ENCODE assay signal across 8 mouse cellular contexts in genomic region chr4:140962950-140963349, GRCm38 (mm10). TPM values are rescaled to one million over a fixed set of nuclear protein-coding genes. Genes with fewer than 3 reads are reported as not detected.
DNase-seq lines count a peak whose midpoint lies in the region; ATAC-seq lines count a peak whose summit lies in the region.

No protein-coding gene starts in this region.

- H3K4me1 ChIP-seq in neural tube, embryonic 11.5 days (ENCODE audit: control insufficient read depth, insufficient read depth, low read length), result peaks cover 13% of the 10 kb centered on the region; the same call in 1 of the 2 replicates
- peaks cover 39% of the 10 kb centered on the region for H3K4me1 ChIP-seq in neural tube, embryonic 13.5 days (replicated peaks)

- no peak for DNase-seq in neural tube, embryonic 11.5 days (ENCODE audit: low spot score)
- no peak for DNase-seq in neural tube, embryonic 10.5 days (ENCODE audit: extremely low spot score, low spot score)
- peak; percentile 91 for DNase-seq in adrenal gland, postnatal 14 days
- DNase-seq in heart, postnatal 4 days, result peak; percentile 66
- peak; percentile 66 for DNase-seq in liver
- no peak for DNase-seq in thymus, postnatal 10 days (ENCODE audit: low spot score in 2 of 2)
- DNase-seq in right cerebral cortex, postnatal 25 days, result no peak

- ATAC-seq in neural tube, embryonic 11.5 days (ENCODE audit: insufficient read depth, low FRiP score, low TSS enrichment), result no peak
- no peak for ATAC-seq in neural tube, embryonic 13.5 days (ENCODE audit: low read depth)

- H3K9ac ChIP-seq in neural tube, embryonic 11.5 days (ENCODE audit: low read length), result no peak overlapping the region
- peak overlapping the region; percentile 17; the same call in 1 of the 2 replicates for H3K9ac ChIP-seq in neural tube, embryonic 13.5 days

- H3K9me3 ChIP-seq in neural tube, embryonic 11.5 days (ENCODE audit: control insufficient read depth, low read length), result no peaks in the 10 kb centered on the region
- no peaks in the 10 kb centered on the region for H3K9me3 ChIP-seq in neural tube, embryonic 13.5 days

- peak overlapping the region; percentile 88; the same call in 1 of the 2 replicates for H3K4me2 ChIP-seq in neural tube, embryonic 11.5 days (ENCODE audit: low read depth)
- peak overlapping the region; percentile 66 for H3K4me2 ChIP-seq in neural tube, embryonic 13.5 days

- no peak overlapping the region for H3K4me3 ChIP-seq in neural tube, embryonic 11.5 days (ENCODE audit: low read depth, low read length)
- peak overlapping the region; percentile 94; the same call in 1 of the 2 replicates for H3K4me3 ChIP-seq in neural tube, embryonic 13.5 days

- H3K27ac ChIP-seq in neural tube, embryonic 11.5 days (ENCODE audit: low read depth, low read length), result no peak overlapping the region
- no peak overlapping the region for H3K27ac ChIP-seq in neural tube, embryonic 13.5 days (replicated peaks)

- 44% methylated on average over 5 of the region's 5 CpGs for WGBS in neural tube, embryonic 11.5 days
- 40% methylated on average over 5 of the region's 5 CpGs for WGBS in neural tube, embryonic 13.5 days

- H3K36me3 ChIP-seq in neural tube, embryonic 11.5 days (ENCODE audit: control insufficient read depth, insufficient read depth, low read length), result 0 out of 2 replicates have a peak, but pooled peaks cover 2% of the 10 kb centered on the region
- peaks cover 21% of the 10 kb centered on the region for H3K36me3 ChIP-seq in neural tube, embryonic 13.5 days

- no peaks in the 10 kb centered on the region for H3K27me3 ChIP-seq in neural tube, embryonic 11.5 days (ENCODE audit: control insufficient read depth, insufficient read depth, low read length)
- H3K27me3 ChIP-seq in neural tube, embryonic 13.5 days, result no peaks in the 10 kb centered on the region

RNA-seq across cellular contexts. Expression of gene Sdhb, which starts 1.9 kb away (rescaled TPM):
- 408 and 418 TPM in 2 replicates for polyA plus RNA-seq in neural tube, embryonic 11.5 days (2014; fragmentation: Nextera tagmentation; extraction: Ambion mirVana)
- total RNA-seq in adrenal gland, postnatal 14 days (2021), result 699 and 754 TPM in 2 replicates
- total RNA-seq in heart, postnatal 4 days (2021), result 100 to 1,000 TPM; 633 to 638 TPM
- 473 and 497 TPM in 2 replicates for polyA plus RNA-seq in neural tube, embryonic 13.5 days (2015; fragmentation: Nextera tagmentation; extraction: Ambion mirVana)

RNA-seq across cellular contexts. Expression of gene Atp13a2, which starts 23.7 kb away (rescaled TPM):
- 58.7 and 59.7 TPM in 2 replicates for polyA plus RNA-seq in neural tube, embryonic 11.5 days (2014; fragmentation: Nextera tagmentation; extraction: Ambion mirVana)
- total RNA-seq in adrenal gland, postnatal 14 days (2021), result 28.7 and 37.1 TPM in 2 replicates
- total RNA-seq in heart, postnatal 4 days (2021), result 10 to 100 TPM; 22.4 to 24.3 TPM
- 133 and 144 TPM in 2 replicates for polyA plus RNA-seq in neural tube, embryonic 13.5 days (2015; fragmentation: Nextera tagmentation; extraction: Ambion mirVana)

RNA-seq across cellular contexts. Expression of gene Mfap2, which starts 47.3 kb away (rescaled TPM):
- polyA plus RNA-seq in neural tube, embryonic 11.5 days (2014; fragmentation: Nextera tagmentation; extraction: Ambion mirVana), result 279 and 295 TPM in 2 replicates
- 26.0 and 28.6 TPM in 2 replicates for total RNA-seq in adrenal gland, postnatal 14 days (2021)
- total RNA-seq in heart, postnatal 4 days (2021), result 10 to 100 TPM; 63.0 to 65.1 TPM
- 248 and 255 TPM in 2 replicates for polyA plus RNA-seq in neural tube, embryonic 13.5 days (2015; fragmentation: Nextera tagmentation; extraction: Ambion mirVana)

RNA-seq across cellular contexts. Expression of gene Padi2, which starts 56.8 kb away (rescaled TPM):
- polyA plus RNA-seq in neural tube, embryonic 11.5 days (2014; fragmentation: Nextera tagmentation; extraction: Ambion mirVana), result 1.1 and 1.7 TPM in 2 replicates
- total RNA-seq in adrenal gland, postnatal 14 days (2021), result 1.3 and 1.9 TPM in 2 replicates
- total RNA-seq in heart, postnatal 4 days (2021), result under 1 TPM; 0.60 to 0.83 TPM
- polyA plus RNA-seq in neural tube, embryonic 13.5 days (2015; fragmentation: Nextera tagmentation; extraction: Ambion mirVana), result 4.4 and 6.0 TPM in 2 replicates

Comparison
In these comparisons a context has a peak if more than half of its experiments do, and no peak if none do; other contexts are left out.
1. DNase-seq: peak in adrenal gland, postnatal 14 days (single experiment), heart, postnatal 4 days (single experiment) and liver (single experiment); none in neural tube, embryonic 11.5 days (single experiment), neural tube, embryonic 10.5 days (single experiment), thymus, postnatal 10 days (0 of 2) and right cerebral cortex, postnatal 25 days (single experiment).